Mouse (Mus musculus): ENCODE results near the gene Arhgef38.

Gene Arhgef38

GRCm38 (mm10) chr3:133234821-133235295 lies at the start of gene Arhgef38:
Gene Arhgef38, minus strand, starts transcription at chr3:133234949.
- no peak for DNase-seq (ENCODE audit: low spot score in 2 of 2)

GRCm38 (mm10) chr3:133271887-133272286 lies 37.1 kb upstream of the Arhgef38 start:
- peak; percentile 19 to 64 for DNase-seq (ENCODE audit: low spot score in 2 of 2)

- no peak for DNase-seq (ENCODE audit: low spot score in 2 of 2)
These were observed 24.1 kb upstream of the Arhgef38 start for GRCm38 (mm10) chr3:133258860-133259259.

- no peak for DNase-seq (ENCODE audit: low spot score in 2 of 2)
These were observed 21.1 kb upstream of the Arhgef38 start for GRCm38 (mm10) chr3:133255842-133256241.

- DNase-seq (ENCODE audit: low spot score in 2 of 2) = peak in 1 of 2 experiments; percentile 8
These were observed 9.3 kb upstream of the Arhgef38 start for GRCm38 (mm10) chr3:133244027-133244426.

GRCm38 (mm10) chr3:133241916-133242315 lies 7.2 kb upstream of the Arhgef38 start:
- DNase-seq (ENCODE audit: low spot score in 2 of 2) = no peak

GRCm38 (mm10) chr3:133233993-133234392 lies 756 bp downstream of the Arhgef38 start:
- DNase-seq (ENCODE audit: low spot score in 2 of 2) = no peak

- DNase-seq (ENCODE audit: low spot score in 2 of 2) = no peak
These were observed 4.3 kb downstream of the Arhgef38 start for GRCm38 (mm10) chr3:133230427-133230826.

GRCm38 (mm10) chr3:133229594-133229993 lies 5.2 kb downstream of the Arhgef38 start:
- DNase-seq (ENCODE audit: low spot score in 2 of 2) = no peak

- no peak for DNase-seq (ENCODE audit: low spot score in 2 of 2)
These were observed 7.3 kb downstream of the Arhgef38 start for GRCm38 (mm10) chr3:133227258-133228012.

GRCm38 (mm10) chr3:133218501-133218900 lies 16.2 kb downstream of the Arhgef38 start:
- no peak for DNase-seq (ENCODE audit: low spot score in 2 of 2)

- no peak for DNase-seq (ENCODE audit: low spot score in 2 of 2)
These were observed 19.4 kb downstream of the Arhgef38 start for GRCm38 (mm10) chr3:133215198-133215819.

GRCm38 (mm10) chr3:133213434-133214114 lies 21.2 kb downstream of the Arhgef38 start:
- no peak for DNase-seq (ENCODE audit: low spot score in 2 of 2)

- DNase-seq (ENCODE audit: low spot score in 2 of 2) = no peak
These were observed 23.4 kb downstream of the Arhgef38 start for GRCm38 (mm10) chr3:133211324-133211723.

GRCm38 (mm10) chr3:133203713-133204112 lies 31.0 kb downstream of the Arhgef38 start:
- DNase-seq (ENCODE audit: low spot score in 2 of 2) = no peak

- no peak for DNase-seq (ENCODE audit: low spot score in 2 of 2)
These were observed 32.6 kb downstream of the Arhgef38 start for GRCm38 (mm10) chr3:133202171-133202570.

GRCm38 (mm10) chr3:133188930-133189329 lies 45.8 kb downstream of the Arhgef38 start:
- DNase-seq (ENCODE audit: low spot score in 2 of 2) = no peak

GRCm38 (mm10) chr3:133187524-133187923 lies 47.2 kb downstream of the Arhgef38 start:
- no peak for DNase-seq (ENCODE audit: low spot score in 2 of 2)

- no peak for DNase-seq (ENCODE audit: low spot score in 2 of 2)
These were observed 58.6 kb downstream of the Arhgef38 start for GRCm38 (mm10) chr3:133176033-133176750.

- no peak for DNase-seq (ENCODE audit: low spot score in 2 of 2)
These were observed 62.5 kb downstream of the Arhgef38 start for GRCm38 (mm10) chr3:133172291-133172690.

- DNase-seq (ENCODE audit: low spot score in 2 of 2) = no peak
These were observed 65.0 kb downstream of the Arhgef38 start for GRCm38 (mm10) chr3:133169737-133170136.

- no peak for DNase-seq (ENCODE audit: low spot score in 2 of 2)
These were observed 67.2 kb downstream of the Arhgef38 start for GRCm38 (mm10) chr3:133167550-133167949.
